Mouse (Mus musculus) splenic B cell, adult 2 months (primary cell): ENCODE data around the gene Psmc5.
A peak's percentile ranks its signal among the peaks of the same experiment; 100 is the strongest.
"Not testable (repeated sequence)": the region's sequence is repeated elsewhere in the genome, so short reads cannot be mapped to it uniquely, and the experiment has no call there.

Experiments used
- DNase-seq: peaks from one replicate; pipeline ENCODE4 v3.0.0-alpha.2; 2011; ENCODE audit warnings: low read depth, low spot score
- H3K27me3 ChIP-seq: 2 replicates; pipeline ENCODE4 v1.6.1; 2012; ENCODE audit warnings: mild to moderate bottlenecking, low read length, moderate library complexity, mixed read lengths; ENCODE audit not compliant: control insufficient read depth, poor library complexity, insufficient read depth, severe bottlenecking
- H3K36me3 ChIP-seq: 2 replicates; pipeline ENCODE4 v1.6.1; 2012; ENCODE audit warnings: mild to moderate bottlenecking, low read length, moderate library complexity, mixed read lengths; ENCODE audit not compliant: control insufficient read depth, poor library complexity, insufficient read depth, severe bottlenecking

The Psmc5 gene

GRCm38 (mm10) chr11:106255685-106256451, at the start of gene Psmc5, which contains the start of gene Ftsj3:
TSS of gene Psmc5 (plus strand) at chr11:106256154.
TSS of gene Ftsj3 (minus strand) at chr11:106256079.
- peak; percentile 98 for DNase-seq
- Histone ChIP-seq H3K36me3 (peaks cover 3% of the 10 kb centered on the region), H3K27me3 (no peaks in the 10 kb centered on the region)

DNA sequence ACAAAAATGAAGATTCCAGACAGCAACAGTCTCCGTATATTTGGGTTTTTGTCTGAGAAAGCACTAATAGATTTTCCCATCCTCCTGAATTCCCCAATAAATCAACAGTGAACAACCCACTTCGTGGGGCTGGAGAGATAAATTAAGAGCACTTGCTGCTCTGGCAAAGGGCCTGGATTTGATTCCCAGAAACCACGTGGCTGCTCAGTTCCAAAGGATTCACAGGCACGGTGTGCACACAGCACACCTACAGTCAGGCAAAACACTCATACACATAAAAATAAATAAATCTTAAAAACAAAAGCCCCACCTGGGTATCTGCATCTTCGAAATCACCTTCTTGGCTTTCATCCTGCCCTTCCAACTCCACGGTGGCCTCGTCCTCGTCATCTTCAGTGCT, 43.2 kb upstream of the Psmc5 start:
- no peaks in the 10 kb centered on the region for H3K27me3 ChIP-seq
- peaks cover 16% of the 10 kb centered on the region for H3K36me3 ChIP-seq
- no peak for DNase-seq

- no peak for DNase-seq
- Histone ChIP-seq H3K27me3 (no peaks in the 10 kb centered on the region), H3K36me3 (peaks cover 7% of the 10 kb centered on the region; the same call in 1 of the 2 replicates)
Observed at GRCm38 (mm10) chr11:106214856-106215255, 41.1 kb upstream of the Psmc5 start.

- no peaks in the 10 kb centered on the region for H3K27me3 ChIP-seq
- DNase-seq = no peak
- H3K36me3 ChIP-seq = peaks cover 7% of the 10 kb centered on the region; the same call in 1 of the 2 replicates
Observed at GRCm38 (mm10) chr11:106215450-106215859, 40.5 kb upstream of the Psmc5 start.

DNA sequence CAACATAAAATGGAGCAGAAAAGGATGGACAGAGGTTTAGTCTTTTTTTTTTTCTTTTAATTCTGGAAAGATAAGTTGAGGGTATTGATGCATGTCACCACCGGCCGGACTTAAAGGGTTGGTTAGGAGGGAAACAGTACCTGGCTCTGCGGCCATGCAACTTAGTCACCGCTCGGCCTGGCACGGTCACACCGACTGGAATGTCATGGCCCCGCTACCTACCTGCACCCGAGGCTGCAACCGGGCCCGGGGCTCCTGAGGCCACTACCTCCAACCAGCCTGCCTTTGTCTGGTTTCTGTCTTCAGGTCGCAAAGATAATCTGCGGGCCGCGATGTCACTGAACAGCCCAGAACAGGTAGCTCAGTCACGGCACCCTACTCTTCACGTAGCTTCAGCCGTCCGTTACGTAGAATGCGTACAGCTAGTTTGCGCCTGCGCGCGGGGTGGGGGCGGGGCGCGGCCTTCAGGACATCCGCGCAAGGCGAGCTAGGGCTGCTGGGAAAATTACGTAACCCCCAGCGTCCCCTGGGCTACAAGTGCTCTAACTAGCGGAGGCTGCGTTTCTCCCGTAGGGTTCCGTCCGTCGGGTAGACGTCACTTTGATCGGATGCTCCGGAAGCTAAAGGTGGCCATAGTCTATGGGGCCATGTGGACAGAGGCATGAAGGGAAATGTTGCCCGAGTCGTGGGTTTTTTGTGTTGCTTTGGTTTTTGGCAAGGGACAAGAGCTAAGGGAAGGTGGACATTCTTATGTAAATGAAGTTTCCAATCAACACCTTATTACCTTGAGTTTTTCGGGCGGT, 39.8 kb upstream of the Psmc5 start, which contains the start of gene Ccdc47:
Gene Ccdc47, minus strand, starts transcription at position 418 of the 803 bp plus-strand sequence.
- no peaks in the 10 kb centered on the region for H3K27me3 ChIP-seq
- H3K36me3 ChIP-seq = peaks cover 7% of the 10 kb centered on the region; the same call in 1 of the 2 replicates
- peak; percentile 100 for DNase-seq

- no peaks in the 10 kb centered on the region for H3K27me3 ChIP-seq
- H3K36me3 ChIP-seq = peaks cover 5% of the 10 kb centered on the region; the same call in 1 of the 2 replicates
- DNase-seq = peak; percentile 96
Observed at GRCm38 (mm10) chr11:106216730-106217490, 39.0 kb upstream of the Psmc5 start, which contains the start of gene Ddx42. TSS of gene Ddx42 (plus strand) at chr11:106216926.

DNA sequence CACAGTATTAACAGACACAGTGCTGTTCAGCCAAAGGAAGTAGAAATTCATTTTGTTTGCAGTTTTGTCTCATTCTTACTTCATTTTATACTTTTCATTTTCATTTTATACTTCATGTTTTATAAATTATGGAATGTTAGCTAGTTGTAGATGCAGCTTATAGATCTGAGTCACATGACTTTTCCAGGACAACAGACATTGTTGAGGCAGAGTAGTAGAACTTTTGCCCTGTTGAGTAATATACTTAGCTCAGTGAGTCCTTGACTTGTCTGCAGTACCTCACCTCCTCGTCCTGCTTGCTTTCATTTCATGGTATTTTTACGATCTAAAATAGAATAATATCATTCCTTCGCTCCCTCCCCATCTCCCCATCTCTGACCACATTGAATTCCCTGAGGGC, 35.4 kb upstream of the Psmc5 start:
- Histone ChIP-seq H3K27me3 (no peaks in the 10 kb centered on the region), H3K36me3 (peaks cover 6% of the 10 kb centered on the region; the same call in 1 of the 2 replicates)
- DNase-seq = no peak

- DNase-seq, H3K27me3 ChIP-seq: not testable (repeated sequence)
- H3K36me3 ChIP-seq = peaks cover 16% of the 10 kb centered on the region
Observed at GRCm38 (mm10) chr11:106233978-106234377, 22.0 kb upstream of the Psmc5 start.

- peak; percentile 59 for DNase-seq
- Histone ChIP-seq H3K27me3 (no peaks in the 10 kb centered on the region), H3K36me3 (peaks cover 15% of the 10 kb centered on the region)
Observed at GRCm38 (mm10) chr11:106246834-106247233, 9.1 kb upstream of the Psmc5 start.

DNA sequence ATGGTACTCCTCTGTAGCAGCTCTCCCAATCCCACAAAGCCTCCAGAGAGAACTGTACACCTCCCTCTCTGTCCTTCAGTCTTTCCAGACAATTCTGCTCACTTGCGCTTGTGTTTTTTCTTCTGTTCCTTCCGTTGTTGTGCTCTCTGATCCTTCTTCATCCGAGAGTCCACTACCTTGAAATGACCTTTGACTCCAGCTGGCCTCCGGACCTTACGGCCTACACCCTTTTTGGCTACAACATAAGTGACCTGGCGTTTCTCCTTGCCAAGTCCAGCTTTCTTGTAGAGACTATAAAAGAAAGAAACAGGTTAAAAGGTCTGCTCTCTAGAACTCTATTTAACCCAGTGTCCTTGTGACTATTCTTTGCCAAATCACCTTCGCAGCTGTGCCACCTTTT, 6.6 kb upstream of the Psmc5 start:
- DNase-seq = no peak

DNA sequence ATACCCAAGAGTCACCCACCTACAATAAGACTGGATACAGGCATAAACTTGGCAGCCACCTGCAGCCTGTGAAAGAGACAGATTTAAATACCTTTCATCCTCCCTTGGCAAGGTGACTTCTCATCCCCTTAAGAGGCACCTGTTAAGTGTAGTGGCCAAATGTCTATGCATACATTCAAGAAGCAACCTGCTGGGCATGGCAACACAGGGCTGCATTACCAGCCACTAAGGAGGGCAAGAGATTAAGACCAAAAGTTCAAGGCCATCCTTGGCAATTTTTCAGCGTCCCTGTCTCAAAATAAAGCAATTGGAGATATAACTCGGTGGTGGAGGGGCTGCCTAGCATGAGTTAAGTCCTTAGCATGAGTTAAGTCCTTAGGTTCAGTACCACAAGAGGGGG, 1.2 kb upstream of the Psmc5 start:
- no peak for DNase-seq
- H3K36me3 ChIP-seq = peaks cover 7% of the 10 kb centered on the region
- no peaks in the 10 kb centered on the region for H3K27me3 ChIP-seq

More for the DNA sequence above, 6.6 kb upstream of the Psmc5 start:
- peaks cover 16% of the 10 kb centered on the region for H3K36me3 ChIP-seq
- H3K27me3 ChIP-seq = no peaks in the 10 kb centered on the region

GRCm38 (mm10) chr11:106255174-106255573, 780 bp upstream of the Psmc5 start:
- H3K27me3 ChIP-seq = no peaks in the 10 kb centered on the region
- peaks cover 4% of the 10 kb centered on the region for H3K36me3 ChIP-seq
- no peak for DNase-seq

- Histone ChIP-seq H3K36me3 (peaks cover 5% of the 10 kb centered on the region), H3K27me3 (no peaks in the 10 kb centered on the region)
- DNase-seq = no peak
Observed at GRCm38 (mm10) chr11:106256775-106257174, 821 bp downstream of the Psmc5 start.

GRCm38 (mm10) chr11:106260826-106261450, 5.0 kb downstream of the Psmc5 start:
- DNase-seq = no peak
- H3K27me3 ChIP-seq = no peaks in the 10 kb centered on the region
- peaks cover 18% of the 10 kb centered on the region for H3K36me3 ChIP-seq
